Mouse (Mus musculus) midbrain, postnatal 0 days (tissue): Measurements from ENCODE around the gene E130308A19Rik. TPM values are rescaled to one million over a fixed set of nuclear protein-coding genes. Genes with fewer than 3 reads are reported as not detected.

ENCODE experiments used
- ATAC-seq: fragments of 200-750 bp; cut with Nextera tagmentation; 2 replicates; pipeline ENCODE4 v1.8.0; 2017; ENCODE audit warnings: moderate number of reproducible peaks, mild to moderate bottlenecking, moderate TSS enrichment, moderate library complexity; ENCODE audit not compliant: low FRiP score
- DNase-seq: peaks from one replicate; pipeline ENCODE4 v3.0.0-alpha.2; 2015; ENCODE audit warnings: low spot score
- H3K27ac ChIP-seq: fragments of 300-500 bp; sonication (generic); 2 replicates; pipeline ENCODE4 v1.5.1; 2014; ENCODE audit warnings: low read depth, mild to moderate bottlenecking, low read length, mixed read lengths
- H3K27me3 ChIP-seq: fragments of 300-500 bp; sonication (generic); 2 replicates; pipeline ENCODE4 v1.6.1; 2014; ENCODE audit warnings: low read length, control low read depth, mixed read lengths; ENCODE audit not compliant: insufficient read depth
- H3K36me3 ChIP-seq: fragments of 300-500 bp; sonication (generic); 2 replicates; pipeline ENCODE4 v1.6.1; 2014; ENCODE audit warnings: low read length, control low read depth, mixed read lengths; ENCODE audit not compliant: insufficient read depth
- H3K4me1 ChIP-seq: fragments of 300-500 bp; sonication (generic); 2 replicates; pipeline ENCODE4 v1.6.1; 2014; ENCODE audit warnings: mild to moderate bottlenecking, control low read depth, antibody characterized with exemption, low read length, mixed read lengths; ENCODE audit not compliant: insufficient read depth
- H3K4me2 ChIP-seq: fragments of 300-500 bp; sonication (generic); 2 replicates; pipeline ENCODE4 v1.6.1; 2014; ENCODE audit warnings: low read depth, mild to moderate bottlenecking, low read length, mixed read lengths; ENCODE audit not compliant: poor library complexity, severe bottlenecking
- H3K4me3 ChIP-seq: fragments of 300-500 bp; sonication (generic); 2 replicates; pipeline ENCODE4 v1.5.1; 2014; ENCODE audit warnings: low read depth, mild to moderate bottlenecking, low read length, moderate library complexity
- H3K9ac ChIP-seq: fragments of 300-500 bp; sonication (generic); replicated peaks from 2 replicates; pipeline ENCODE4 v1.6.1; 2014; ENCODE audit warnings: mild to moderate bottlenecking, low read length, moderate library complexity, mixed read lengths; ENCODE audit not compliant: poor library complexity, severe bottlenecking
- H3K9me3 ChIP-seq: fragments of 300-500 bp; sonication (generic); 2 replicates; pipeline ENCODE4 v1.6.1; 2016; ENCODE audit warnings: low read length, control low read depth
- CTCF ChIP-seq: IDR thresholded peaks from 2 replicates; pipeline ENCODE4 v1.5.1; 2016; ENCODE audit warnings: antibody characterized with exemption, mild to moderate bottlenecking
- WGBS: fragments of 180-500 bp; shearing (Covaris S2); extraction: QIAGEN DNeasy Blood & Tissue Kit; methylation state at CpG from one replicate; pipeline ENCODE4 v1.1.7; 2014; 5-methylcytosine and 5-hydroxymethylcytosine counted together
- polyA plus RNA-seq: library from polyadenylated mRNA; unstranded; fragments of >200 nt; fragmentation: Nextera tagmentation; extraction: Ambion mirVana; gene quantifications from 2 replicates; pipeline ENCODE4 v1.2.1, GENCODE M21; 2015
- total RNA-seq: library from RNA; depleted of rRNA; stranded (reverse); fragments of >200 nt; gene quantifications from 2 replicates; pipeline ENCODE4 v1.2.3, GENCODE M21; 2014

Gene E130308A19Rik
- total and polyA plus RNA-seq, 2 experiments from 2014 or later: 27.9 to 33.5 TPM

DNA sequence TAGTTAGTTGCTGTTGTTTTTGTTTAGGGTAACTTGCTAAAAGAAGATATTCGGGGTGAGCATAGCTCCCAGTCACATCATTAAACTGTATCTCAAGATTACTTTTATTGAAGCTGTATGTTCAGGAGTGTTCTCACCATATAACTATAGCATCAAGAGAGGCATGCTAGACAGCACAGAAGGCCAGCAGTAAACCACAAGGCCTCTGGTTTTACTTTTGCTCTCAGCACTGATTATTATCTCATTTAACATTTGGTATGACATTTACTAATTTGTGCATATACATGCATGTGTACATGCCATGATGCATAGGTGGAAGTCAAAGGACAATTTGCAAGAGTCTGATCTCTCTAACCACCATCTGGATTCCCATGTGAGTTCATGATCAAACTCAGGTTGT, 43.1 kb downstream of the E130308A19Rik start:
- H3K27me3 ChIP-seq: no peaks in the 10 kb centered on the region
- H3K9me3 ChIP-seq: no peaks in the 10 kb centered on the region
- WGBS: 95% methylated on average over 1 of the region's 1 CpGs
- no peaks in the 10 kb centered on the region for H3K4me1 ChIP-seq
- H3K4me3 ChIP-seq: no peak overlapping the region
- no peak overlapping the region for H3K9ac ChIP-seq
- DNase-seq (no peak), ATAC-seq (no peak)
- H3K27ac ChIP-seq: no peak overlapping the region
- no peak overlapping the region for H3K4me2 ChIP-seq
- no peak for TF ChIP-seq CTCF
- H3K36me3 ChIP-seq: no peaks in the 10 kb centered on the region

GRCm38 (mm10) chr4:59670015-59670414, 44.0 kb downstream of the E130308A19Rik start:
- DNase-seq (peak; percentile 14), ATAC-seq (no peak)
- no peaks in the 10 kb centered on the region for H3K36me3 ChIP-seq
- no peak overlapping the region for H3K4me2 ChIP-seq
- H3K4me3 ChIP-seq: no peak overlapping the region
- no peaks in the 10 kb centered on the region for H3K27me3 ChIP-seq
- no peak overlapping the region for H3K27ac ChIP-seq
- no peak for TF ChIP-seq CTCF
- H3K9ac ChIP-seq: no peak overlapping the region
- H3K9me3 ChIP-seq: no peaks in the 10 kb centered on the region
- 69% methylated on average over 2 of the region's 2 CpGs for WGBS
- H3K4me1 ChIP-seq: no peaks in the 10 kb centered on the region

DNA sequence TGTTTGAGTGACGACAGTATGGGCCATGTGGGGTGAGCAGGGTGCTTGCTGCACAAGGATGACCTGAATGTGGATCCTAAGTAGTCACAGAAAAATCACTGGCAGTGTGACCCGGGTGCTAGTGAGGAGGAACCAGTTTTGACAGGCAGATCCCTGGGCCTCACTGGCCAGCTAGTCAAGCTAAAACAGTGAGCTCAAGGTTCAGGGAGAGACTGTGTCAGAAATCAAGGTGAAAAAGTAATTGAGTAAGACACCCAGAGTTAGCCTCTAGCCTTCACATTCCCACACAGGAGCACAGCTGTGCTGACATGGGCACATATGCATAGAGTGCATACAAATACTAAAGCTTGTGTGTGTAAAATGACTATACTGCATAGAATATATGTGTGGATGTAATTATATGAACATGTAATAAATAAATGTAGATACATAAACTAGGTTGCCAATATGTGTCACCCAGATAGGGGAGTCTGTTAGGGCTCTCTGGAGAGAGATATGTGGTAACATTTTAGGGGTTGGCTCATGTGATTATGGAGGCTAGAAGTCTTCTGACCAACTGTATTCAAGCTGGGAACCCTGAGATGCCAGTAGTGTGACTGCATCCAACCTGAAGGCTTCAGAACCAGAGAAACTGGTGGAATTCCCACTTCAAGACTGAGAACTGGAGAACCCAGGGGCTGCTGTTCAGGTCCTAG, 47.6 kb downstream of the E130308A19Rik start:
- 84% methylated on average over 2 of the region's 2 CpGs for WGBS
- H3K4me2 ChIP-seq: no peak overlapping the region
- no peak overlapping the region for H3K9ac ChIP-seq
- ATAC-seq (no peak), DNase-seq (no peak)
- H3K27me3 ChIP-seq: no peaks in the 10 kb centered on the region
- TF ChIP-seq CTCF: no peak
- H3K27ac ChIP-seq: no peak overlapping the region
- H3K4me1 ChIP-seq: no peaks in the 10 kb centered on the region
- H3K36me3 ChIP-seq: no peaks in the 10 kb centered on the region
- no peaks in the 10 kb centered on the region for H3K9me3 ChIP-seq
- H3K4me3 ChIP-seq: no peak overlapping the region

GRCm38 (mm10) chr4:59674929-59675679, 49.1 kb downstream of the E130308A19Rik start:
- Histone ChIP-seq H3K27ac (0 out of 2 replicates have a peak overlapping the region, but pooled peaks have one; percentile 12), H3K9ac (no peak overlapping the region), H3K27me3 (no peaks in the 10 kb centered on the region), H3K4me1 (no peaks in the 10 kb centered on the region), H3K4me3 (no peak overlapping the region), H3K9me3 (no peaks in the 10 kb centered on the region), H3K36me3 (no peaks in the 10 kb centered on the region), H3K4me2 (no peak overlapping the region)
- ATAC-seq (no peak), DNase-seq (no peak)
- TF ChIP-seq CTCF: no peak
- 76% methylated on average over 8 of the region's 8 CpGs for WGBS

GRCm38 (mm10) chr4:59675699-59676098, 49.7 kb downstream of the E130308A19Rik start:
- no peak for DNase-seq
- no peaks in the 10 kb centered on the region for H3K36me3 ChIP-seq
- H3K9me3 ChIP-seq: no peaks in the 10 kb centered on the region
- H3K4me1 ChIP-seq: no peaks in the 10 kb centered on the region
- ATAC-seq: no peak
- H3K27me3 ChIP-seq: no peaks in the 10 kb centered on the region
- no peak for TF ChIP-seq CTCF
- no peak overlapping the region for H3K4me3 ChIP-seq
- H3K4me2 ChIP-seq: no peak overlapping the region
- no peak overlapping the region for H3K9ac ChIP-seq
- 48% methylated on average over 3 of the region's 3 CpGs for WGBS
- H3K27ac ChIP-seq: no peak overlapping the region

- Histone ChIP-seq H3K27ac (no peak overlapping the region), H3K4me2 (no peak overlapping the region), H3K4me1 (no peaks in the 10 kb centered on the region), H3K9me3 (no peaks in the 10 kb centered on the region), H3K4me3 (no peak overlapping the region), H3K27me3 (no peaks in the 10 kb centered on the region), H3K9ac (no peak overlapping the region), H3K36me3 (no peaks in the 10 kb centered on the region)
- no peak for ATAC-seq
- DNase-seq: no peak
- WGBS: 88% methylated on average over 1 of the region's 1 CpGs
- no peak for TF ChIP-seq CTCF
Observed at GRCm38 (mm10) chr4:59681383-59681782, 55.4 kb downstream of the E130308A19Rik start.
